Mouse (Mus musculus): Measurements from ENCODE around the gene Phldb1. TPM values are rescaled to one million over a fixed set of nuclear protein-coding genes. Genes with fewer than 3 reads are reported as not detected.
"Not testable (repeated sequence)": the region's sequence is repeated elsewhere in the genome, so short reads cannot be mapped to it uniquely, and the experiment has no call there.

Gene Phldb1
- 112 and 131 TPM in 2 replicates for polyA plus RNA-seq (2012; rRNA removed)

GRCm38 (mm10) chr9:44734524-44735494, at the start of gene Phldb1:
Phldb1 (minus strand) TSS chr9:44735198.
- Histone ChIP-seq H3K4me3 (ENCODE audit: insufficient read depth, low read length) (peak within 1 kb of the TSS; percentile 39), H3K4me1 (ENCODE audit: control insufficient read depth, insufficient read depth, low read length) (no peaks in the 10 kb centered on the region), H3K27ac (ENCODE audit: insufficient read depth, low read length) (peak within 1 kb of the TSS; percentile 87)
- TF ChIP-seq POLR2A (IDR thresholded peaks at IDR 0.05; ENCODE audit: extremely low read depth, insufficient read depth, low read length): peak; percentile 52; the same call in 1 of the 2 replicates
- TF ChIP-seq CTCF (IDR thresholded peaks at IDR 0.05; ENCODE audit: extremely low read depth, insufficient read depth, low read length): no peak

- H3K4me3 ChIP-seq (ENCODE audit: insufficient read depth, low read length): peak overlapping the region; percentile 86
- TF ChIP-seq CTCF (IDR thresholded peaks at IDR 0.05; ENCODE audit: extremely low read depth, insufficient read depth, low read length) (peak; percentile 71), POLR2A (IDR thresholded peaks at IDR 0.05; ENCODE audit: extremely low read depth, insufficient read depth, low read length) (peak; percentile 53; the same call in 1 of the 2 replicates)
Measured at GRCm38 (mm10) chr9:44772750-44773651, 38.0 kb upstream of the Phldb1 start.

GRCm38 (mm10) chr9:44772392-44772749, 37.4 kb upstream of the Phldb1 start:
- TF ChIP-seq POLR2A (IDR thresholded peaks at IDR 0.05; ENCODE audit: extremely low read depth, insufficient read depth, low read length) (no peak), CTCF (IDR thresholded peaks at IDR 0.05; ENCODE audit: extremely low read depth, insufficient read depth, low read length) (no peak)
- Histone ChIP-seq H3K4me3 (ENCODE audit: insufficient read depth, low read length) (peak overlapping the region; percentile 86; the same call in 1 of the 2 replicates), H3K27ac (ENCODE audit: insufficient read depth, low read length) (no peak overlapping the region), H3K4me1 (ENCODE audit: control insufficient read depth, insufficient read depth, low read length) (no peaks in the 10 kb centered on the region; the same call in 1 of the 2 replicates)

More at GRCm38 (mm10) chr9:44772750-44773651, 38.0 kb upstream of the Phldb1 start:
- Histone ChIP-seq H3K4me1 (ENCODE audit: control insufficient read depth, insufficient read depth, low read length) (no peaks in the 10 kb centered on the region; the same call in 1 of the 2 replicates), H3K27ac (ENCODE audit: insufficient read depth, low read length) (peak overlapping the region; percentile 20)

DNA sequence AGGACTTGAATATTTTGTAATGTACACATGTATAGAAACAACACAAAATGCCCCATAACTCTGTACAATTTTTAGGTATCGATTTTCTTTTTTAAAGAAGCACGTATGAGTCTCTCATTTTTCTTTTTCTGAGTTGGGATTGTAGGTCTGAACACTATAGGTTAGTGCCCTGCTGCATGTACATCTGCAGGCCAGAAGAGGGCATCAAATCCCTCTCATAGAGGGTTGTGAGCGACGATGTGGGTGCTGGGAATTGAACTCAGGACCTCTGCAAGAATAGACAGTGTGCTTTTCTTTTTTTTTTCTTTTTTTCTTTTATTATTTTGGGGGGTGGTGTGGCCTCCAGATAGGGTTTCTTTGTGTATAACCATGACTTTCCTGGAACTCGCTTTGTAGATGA, 36.4 kb upstream of the Phldb1 start:
- Histone ChIP-seq H3K27ac (ENCODE audit: insufficient read depth, low read length) (no peak overlapping the region), H3K4me3 (ENCODE audit: insufficient read depth, low read length) (no peak overlapping the region), H3K4me1 (ENCODE audit: control insufficient read depth, insufficient read depth, low read length) (no peaks in the 10 kb centered on the region; the same call in 1 of the 2 replicates)
- TF ChIP-seq CTCF (IDR thresholded peaks at IDR 0.05; ENCODE audit: extremely low read depth, insufficient read depth, low read length) (no peak), POLR2A (IDR thresholded peaks at IDR 0.05; ENCODE audit: extremely low read depth, insufficient read depth, low read length) (no peak)

DNA sequence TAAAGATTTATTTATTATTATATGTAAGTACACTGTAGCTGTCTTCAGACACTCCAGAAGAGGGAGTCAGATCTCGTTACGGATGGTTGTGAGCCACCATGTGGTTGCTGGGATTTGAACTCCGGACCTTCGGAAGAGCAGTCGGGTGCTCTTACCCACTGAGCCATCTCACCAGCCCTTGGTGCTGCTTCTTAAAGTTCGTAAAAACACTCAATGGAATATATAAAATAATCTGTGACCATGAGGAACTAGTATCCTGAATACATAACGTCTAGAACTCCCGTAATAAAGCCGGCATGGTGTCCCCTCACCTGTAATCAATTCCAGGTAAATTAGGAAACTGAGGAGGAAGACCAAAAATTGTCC, 33.0 kb upstream of the Phldb1 start:
- not testable (repeated sequence) for H3K27ac ChIP-seq (ENCODE audit: insufficient read depth, low read length); H3K4me1 ChIP-seq (ENCODE audit: control insufficient read depth, insufficient read depth, low read length)
- peak overlapping the region; percentile 87; the same call in 1 of the 2 replicates for H3K4me3 ChIP-seq (ENCODE audit: insufficient read depth, low read length)

- H3K4me3 ChIP-seq (ENCODE audit: insufficient read depth, low read length): peak within 1 kb of the TSS; percentile 87
- TF ChIP-seq CTCF (IDR thresholded peaks at IDR 0.05; ENCODE audit: extremely low read depth, insufficient read depth, low read length) (no peak), POLR2A (IDR thresholded peaks at IDR 0.05; ENCODE audit: extremely low read depth, insufficient read depth, low read length) (peak; percentile 66)
- H3K4me1 ChIP-seq (ENCODE audit: control insufficient read depth, insufficient read depth, low read length): peaks cover 1% of the 10 kb centered on the region; the same call in 1 of the 2 replicates
- peak within 1 kb of the TSS; percentile 89 for H3K27ac ChIP-seq (ENCODE audit: insufficient read depth, low read length)
Measured at GRCm38 (mm10) chr9:44767101-44768028, 32.4 kb upstream of the Phldb1 start, which contains the start of the genes Arcn1 and Ift46. Arcn1 (minus strand) TSS chr9:44767845. Ift46 (plus strand) TSS chr9:44767908.

GRCm38 (mm10) chr9:44760873-44761272, 25.9 kb upstream of the Phldb1 start:
- Histone ChIP-seq H3K4me3 (ENCODE audit: insufficient read depth, low read length) (no peak overlapping the region), H3K4me1 (ENCODE audit: control insufficient read depth, insufficient read depth, low read length) (peaks cover 1% of the 10 kb centered on the region; the same call in 1 of the 2 replicates), H3K27ac (ENCODE audit: insufficient read depth, low read length) (no peak overlapping the region)
- no peak for TF ChIP-seq POLR2A (IDR thresholded peaks at IDR 0.05; ENCODE audit: extremely low read depth, insufficient read depth, low read length)
- no peak for TF ChIP-seq CTCF (IDR thresholded peaks at IDR 0.05; ENCODE audit: extremely low read depth, insufficient read depth, low read length)

GRCm38 (mm10) chr9:44748473-44748872, 13.5 kb upstream of the Phldb1 start:
- no peak for TF ChIP-seq POLR2A (IDR thresholded peaks at IDR 0.05; ENCODE audit: extremely low read depth, insufficient read depth, low read length)
- peak; percentile 2; the same call in 1 of the 2 replicates for TF ChIP-seq CTCF (IDR thresholded peaks at IDR 0.05; ENCODE audit: extremely low read depth, insufficient read depth, low read length)
- Histone ChIP-seq H3K4me3 (ENCODE audit: insufficient read depth, low read length) (no peak overlapping the region), H3K27ac (ENCODE audit: insufficient read depth, low read length) (no peak overlapping the region), H3K4me1 (ENCODE audit: control insufficient read depth, insufficient read depth, low read length) (0 out of 2 replicates have a peak, but pooled peaks cover 1% of the 10 kb centered on the region)
